Mouse (Mus musculus): Measurements from ENCODE around the gene Phldb2. TPM values are rescaled to one million over a fixed set of nuclear protein-coding genes. Genes with fewer than 3 reads are reported as not detected.

Gene Phldb2
- total RNA-seq, 4 experiments from 2014 or later, result 11.3 to 12.6 (median 11.8) TPM

GRCm38 (mm10) chr16:45841806-45842205, 111.6 kb downstream of the Phldb2 start:
- no peak for DNase-seq (ENCODE audit: low spot score)

GRCm38 (mm10) chr16:45841016-45841415, 112.4 kb downstream of the Phldb2 start:
- DNase-seq (ENCODE audit: low spot score), result no peak

GRCm38 (mm10) chr16:45837541-45838342, 115.7 kb downstream of the Phldb2 start:
- DNase-seq (ENCODE audit: low spot score), result peak; percentile 62

DNA sequence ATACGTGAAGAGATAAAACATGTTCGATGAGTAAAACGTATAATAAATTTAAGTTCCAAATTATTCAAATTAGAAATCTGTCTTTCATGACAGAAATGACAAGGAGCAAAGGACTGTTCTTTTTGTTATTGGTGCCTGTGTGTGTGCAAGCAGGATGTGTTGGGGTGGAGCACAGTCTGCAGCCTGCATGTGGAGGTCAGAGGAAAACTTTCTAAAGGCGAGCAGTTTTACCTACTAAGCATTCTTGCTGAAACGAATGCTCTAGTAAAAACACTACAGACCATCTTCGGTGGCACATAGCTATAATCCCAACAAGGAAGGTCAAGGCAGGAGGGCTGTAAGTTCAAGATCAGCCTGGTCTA, 120.7 kb downstream of the Phldb2 start:
- no peak for DNase-seq (ENCODE audit: low spot score)

- peak; percentile 42 for DNase-seq (ENCODE audit: low spot score)
These were observed 121.2 kb downstream of the Phldb2 start for GRCm38 (mm10) chr16:45832061-45832746.

DNA sequence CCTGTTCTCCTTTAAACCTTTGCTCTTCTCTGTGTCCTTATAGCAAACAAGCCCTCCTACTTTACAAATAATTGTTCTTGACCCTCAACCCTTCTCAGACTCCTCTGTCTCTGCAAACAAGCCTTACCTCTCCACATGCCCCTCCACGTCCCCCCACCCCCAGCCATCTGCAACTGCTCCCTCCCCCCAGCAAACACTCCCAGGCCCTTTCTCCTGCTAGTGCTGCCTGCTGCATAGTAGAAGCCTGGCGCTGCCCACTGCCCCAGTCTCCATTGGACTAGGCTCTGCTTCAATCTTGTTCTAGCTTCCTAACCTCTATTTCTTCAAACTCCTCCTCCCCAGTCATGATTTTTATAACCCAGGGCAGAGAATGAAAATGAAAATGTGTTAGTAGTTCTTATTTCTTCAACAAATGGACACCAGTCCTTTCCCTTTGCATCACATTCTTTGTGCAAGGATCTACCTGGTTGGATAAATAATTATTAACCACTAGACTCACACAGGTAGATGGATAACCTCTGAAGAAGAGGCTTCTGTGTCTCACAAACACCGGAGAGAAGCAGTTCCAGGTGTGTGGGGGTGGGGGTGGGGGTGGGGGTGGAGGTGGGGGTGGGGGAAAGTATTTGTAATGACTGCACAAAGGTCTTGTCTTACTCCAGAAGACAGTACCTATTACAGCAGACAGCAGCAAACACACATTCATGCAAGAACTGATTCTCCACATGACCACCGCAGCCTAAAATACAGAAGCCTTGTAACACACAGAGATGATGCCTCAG, 122.1 kb downstream of the Phldb2 start:
- no peak for DNase-seq (ENCODE audit: low spot score)

- DNase-seq (ENCODE audit: low spot score), result no peak
These were observed 123.1 kb downstream of the Phldb2 start for GRCm38 (mm10) chr16:45830096-45830866.

DNA sequence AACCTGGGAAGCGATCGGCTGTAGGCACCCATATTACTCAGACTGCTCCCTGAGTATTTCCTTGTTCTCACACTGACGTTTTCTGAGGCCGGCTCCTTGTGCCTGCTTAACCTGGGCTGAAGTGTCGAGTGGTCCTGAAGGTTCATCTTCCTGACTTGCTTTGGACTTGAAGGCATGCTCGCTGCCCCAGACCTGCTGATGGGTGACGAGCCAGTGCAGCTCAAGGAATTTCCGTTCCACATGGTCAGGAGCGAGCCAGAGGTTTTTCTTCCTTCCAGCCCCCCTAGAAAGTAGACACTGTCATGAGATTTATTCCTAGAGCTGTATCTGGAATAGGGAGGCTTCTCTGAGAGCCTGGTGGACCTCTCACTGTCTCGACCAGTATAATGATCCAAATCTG, 128.1 kb downstream of the Phldb2 start:
- DNase-seq (ENCODE audit: low spot score), result no peak

DNA sequence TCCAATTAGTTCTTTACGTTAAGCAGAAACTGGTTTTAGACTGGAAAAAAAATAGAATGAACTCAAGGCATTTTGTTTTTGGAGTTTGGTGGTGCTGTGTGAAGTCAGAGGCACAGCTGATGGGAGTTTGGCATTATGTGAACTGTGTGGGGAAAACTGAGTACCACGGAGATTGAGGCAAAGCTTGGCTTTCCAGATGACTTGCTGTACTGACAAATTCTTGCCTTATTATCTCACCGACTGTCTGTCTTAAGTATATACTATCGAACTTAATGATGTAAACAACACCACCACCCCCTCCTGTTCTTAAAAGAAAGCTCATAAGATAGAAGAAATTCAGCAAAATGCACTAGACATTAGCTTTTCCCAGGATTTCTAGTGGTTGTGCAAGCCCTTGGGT, 129.4 kb downstream of the Phldb2 start:
- DNase-seq (ENCODE audit: low spot score), result no peak

GRCm38 (mm10) chr16:45819911-45820310, 133.5 kb downstream of the Phldb2 start:
- DNase-seq (ENCODE audit: low spot score), result no peak

DNA sequence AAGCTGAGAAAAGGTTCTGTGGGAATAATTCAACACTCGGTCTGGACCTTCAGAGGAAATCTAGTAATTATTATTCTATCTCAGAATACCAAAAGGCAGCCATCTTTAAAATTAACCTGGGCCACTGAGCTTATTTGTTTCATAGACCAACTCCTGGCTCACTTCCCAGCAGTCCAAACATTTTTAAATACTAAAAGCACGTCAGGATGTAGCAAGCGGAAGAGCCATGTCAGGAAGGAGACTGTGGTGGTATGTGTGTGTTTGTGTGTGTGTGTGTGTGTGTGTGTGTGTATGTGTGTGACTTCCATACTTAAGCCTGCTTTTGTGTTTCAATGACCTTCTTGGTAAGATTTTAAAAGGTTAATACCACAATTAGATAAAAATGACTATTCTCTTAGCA, 135.6 kb downstream of the Phldb2 start:
- DNase-seq (ENCODE audit: low spot score), result peak; percentile 59

DNA sequence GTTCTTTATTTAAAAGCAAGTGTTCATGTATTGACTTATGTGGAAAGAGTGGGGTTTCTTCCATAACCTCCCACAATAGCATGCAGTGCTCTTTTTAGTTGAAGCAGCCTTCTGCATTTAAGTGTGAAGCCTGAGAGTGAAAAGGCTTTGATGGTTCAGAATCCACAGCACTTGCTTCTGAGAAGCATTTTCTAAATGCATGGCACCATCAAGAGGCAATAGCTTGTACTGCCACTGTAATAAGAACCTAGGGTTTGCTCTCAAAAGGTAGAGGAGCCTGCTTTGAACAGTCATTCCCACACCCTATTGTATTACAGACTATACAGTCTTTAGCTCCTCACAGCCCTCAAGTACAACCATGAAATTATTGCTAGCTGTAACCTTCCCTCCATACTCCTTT, 136.7 kb downstream of the Phldb2 start:
- no peak for DNase-seq (ENCODE audit: low spot score)

- DNase-seq (ENCODE audit: low spot score), result no peak
These were observed 138.8 kb downstream of the Phldb2 start for GRCm38 (mm10) chr16:45814611-45815010.

GRCm38 (mm10) chr16:45811788-45812187, 141.6 kb downstream of the Phldb2 start:
- no peak for DNase-seq (ENCODE audit: low spot score)

DNA sequence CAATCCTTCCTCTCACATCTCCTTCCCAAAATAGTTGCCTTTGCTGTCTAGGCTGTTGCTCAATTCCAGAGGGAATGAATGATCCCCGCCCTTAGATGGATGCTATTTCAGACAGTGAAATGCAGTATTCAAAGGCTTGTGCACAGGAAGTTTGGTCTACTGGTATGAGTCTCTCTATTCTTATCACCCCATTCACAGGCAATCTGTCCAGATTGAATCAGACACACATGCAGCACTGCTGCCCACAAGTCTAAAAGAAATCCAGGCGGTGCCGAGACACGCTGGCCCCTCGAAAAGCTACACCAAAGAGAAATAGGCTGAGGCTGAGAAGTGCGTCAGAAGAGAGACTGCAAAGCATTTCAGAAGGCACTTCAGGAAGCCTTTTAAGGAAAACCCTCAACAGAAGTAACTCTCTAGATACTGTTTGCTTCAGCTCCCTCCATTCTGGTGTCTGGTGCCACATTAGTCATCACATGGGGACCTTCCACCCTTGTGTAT, 142.5 kb downstream of the Phldb2 start:
- DNase-seq (ENCODE audit: low spot score), result no peak

GRCm38 (mm10) chr16:45810155-45810554, 143.2 kb downstream of the Phldb2 start:
- no peak for DNase-seq (ENCODE audit: low spot score)

DNA sequence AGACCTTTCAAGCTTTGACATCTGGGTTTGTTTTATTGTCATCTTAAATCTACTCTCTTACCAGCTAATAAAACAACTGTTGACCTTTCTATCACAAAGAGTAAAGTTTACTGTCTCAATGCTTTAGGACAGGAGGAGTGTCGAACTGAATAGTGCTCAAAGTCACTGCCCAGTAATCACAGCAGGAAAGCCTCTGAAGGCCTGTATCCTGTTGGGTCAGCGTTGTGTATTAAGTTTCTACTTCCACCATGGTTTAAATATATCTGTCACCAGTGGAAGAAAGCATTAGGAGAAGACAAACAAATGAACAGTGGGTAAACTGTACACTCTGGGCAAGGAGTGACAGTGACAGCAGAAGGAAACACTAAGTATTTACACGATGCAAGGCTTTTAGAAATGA, 148.7 kb downstream of the Phldb2 start:
- DNase-seq (ENCODE audit: low spot score), result no peak

DNA sequence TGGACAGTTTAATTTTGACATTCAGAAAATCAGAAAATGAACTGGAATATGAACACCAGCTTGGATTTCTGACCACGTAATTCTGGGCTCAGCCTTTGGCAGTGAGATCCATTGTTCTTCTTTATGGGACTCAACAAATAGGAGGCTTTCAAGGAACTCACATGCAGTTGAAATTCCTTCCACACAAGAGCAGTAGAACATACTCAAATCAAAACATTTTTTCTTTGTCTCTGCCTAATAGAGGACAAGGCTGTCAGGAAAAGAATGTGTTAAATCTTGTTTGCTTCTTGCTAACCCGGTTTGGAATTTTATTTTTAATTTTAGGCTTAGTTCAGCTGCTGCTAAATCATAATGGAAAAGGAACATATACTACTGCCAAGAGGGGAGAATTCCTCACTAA, 153.0 kb downstream of the Phldb2 start:
- no peak for DNase-seq (ENCODE audit: low spot score)

GRCm38 (mm10) chr16:45799150-45799549, 154.2 kb downstream of the Phldb2 start:
- no peak for DNase-seq (ENCODE audit: low spot score)

DNA sequence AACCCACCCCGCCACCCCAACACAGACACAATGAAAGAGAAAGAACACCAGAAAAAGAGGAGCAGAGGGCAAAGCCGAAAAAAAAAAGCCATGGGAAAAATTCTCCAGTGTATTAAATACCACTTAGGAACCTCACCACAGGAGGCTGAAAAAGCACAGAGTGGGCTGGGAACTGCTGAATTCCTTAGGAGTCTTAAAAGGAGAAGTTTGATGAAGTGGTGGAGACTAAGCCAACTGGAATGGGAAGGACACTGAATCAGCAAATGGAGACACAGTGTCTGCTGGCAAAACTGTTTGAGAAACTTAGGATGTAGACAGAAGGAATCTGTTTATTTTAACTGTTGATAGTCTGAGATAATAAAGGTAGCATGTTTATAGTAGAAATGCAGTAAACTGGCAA, 154.8 kb downstream of the Phldb2 start:
- no peak for DNase-seq (ENCODE audit: low spot score)

DNA sequence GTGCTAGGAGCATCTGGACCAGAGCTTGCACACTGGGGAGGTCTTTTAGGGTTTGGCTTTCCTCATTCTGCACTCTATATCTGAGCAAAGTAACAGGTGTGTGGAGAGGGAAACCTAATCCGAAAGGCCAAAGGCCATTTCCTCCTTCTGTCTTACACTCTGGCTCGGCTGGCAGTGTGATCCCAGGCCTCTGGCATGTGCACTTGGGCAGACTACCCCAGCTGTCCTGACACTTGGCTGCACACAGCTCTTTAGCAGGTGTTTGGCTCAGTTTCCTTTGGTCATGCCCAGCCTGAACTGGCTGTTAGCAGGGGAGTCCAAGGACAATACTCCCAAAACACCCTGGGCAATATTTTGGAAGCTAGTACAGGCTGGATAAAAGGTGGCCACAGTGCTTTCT, 156.6 kb downstream of the Phldb2 start:
- DNase-seq (ENCODE audit: low spot score), result peak; percentile 63
